ENCODE assay signal across 10 mouse cellular contexts in genomic region chr19:21783717-21784116, GRCm38 (mm10). TPM values are rescaled to one million over a fixed set of nuclear protein-coding genes. Genes with fewer than 3 reads are reported as not detected.
DNase-seq lines count a peak whose midpoint lies in the region; ATAC-seq lines count a peak whose summit lies in the region.
"Had no signal": no experiment of that assay in that cellular context is flagged by ENCODE, and none has a peak within 500 bp of the region (broad histone marks: within the 10 kb centered on the region; RNA-seq: fewer than 3 reads in every experiment).

No protein-coding gene starts in this region.

- H3K36me3 ChIP-seq in heart, embryonic 13.5 days, result 0 out of 2 replicates have a peak, but pooled peaks cover 6% of the 10 kb centered on the region
- no peaks in the 10 kb centered on the region for H3K36me3 ChIP-seq in neural tube, embryonic 12.5 days
- no peaks in the 10 kb centered on the region for H3K36me3 ChIP-seq in neural tube, embryonic 15.5 days
- H3K36me3 ChIP-seq in liver, embryonic 15.5 days (replicated peaks), result no peaks in the 10 kb centered on the region
- H3K36me3 ChIP-seq: stomach, embryonic 15.5 days had no signal

- WGBS in heart, embryonic 13.5 days, result 65% methylated on average over 3 of the region's 3 CpGs
- 73% methylated on average over 3 of the region's 3 CpGs for WGBS in neural tube, embryonic 12.5 days
- WGBS in neural tube, embryonic 15.5 days, result 71% methylated on average over 3 of the region's 3 CpGs
- whole genome bisulfite sequencing in liver, embryonic 15.5 days (ENCODE audit: insufficient replicate concordance), result 52% methylated on average over 3 of the region's 3 CpGs

- intact Hi-C loops in left cerebral cortex, postnatal 4 days (cut with DNase I), result no loop called here

- H3K4me1 ChIP-seq in heart, embryonic 13.5 days, result peaks cover 85% of the 10 kb centered on the region
- peaks cover 80% of the 10 kb centered on the region for H3K4me1 ChIP-seq in neural tube, embryonic 12.5 days
- peaks cover 76% of the 10 kb centered on the region for H3K4me1 ChIP-seq in neural tube, embryonic 15.5 days
- peaks cover 33% of the 10 kb centered on the region for H3K4me1 ChIP-seq in liver, embryonic 15.5 days (replicated peaks)

- DNase-seq in heart, postnatal 4 days, result no peak
- peak; percentile 49 for DNase-seq in yolk sac, embryonic 10.5 days (ENCODE audit: low spot score)
- DNase-seq in right cerebral cortex, postnatal 25 days, result no peak
- DNase-seq in left cerebral cortex, postnatal 4 days, result no peak
- DNase-seq: lung, adult 2 months had no signal

- H3K4me2 ChIP-seq in heart, embryonic 13.5 days, result peak overlapping the region; percentile 80
- H3K4me2 ChIP-seq in neural tube, embryonic 12.5 days (replicated peaks), result peak overlapping the region; percentile 53
- no peak overlapping the region for H3K4me2 ChIP-seq in neural tube, embryonic 15.5 days
- H3K4me2 ChIP-seq in liver, embryonic 15.5 days, result no peak overlapping the region

- no peaks in the 10 kb centered on the region for H3K9me3 ChIP-seq in heart, embryonic 13.5 days
- H3K9me3 ChIP-seq in neural tube, embryonic 12.5 days, result no peaks in the 10 kb centered on the region
- no peaks in the 10 kb centered on the region for H3K9me3 ChIP-seq in neural tube, embryonic 15.5 days (replicated peaks)
- H3K9me3 ChIP-seq in liver, embryonic 15.5 days (replicated peaks), result no peaks in the 10 kb centered on the region
- H3K9me3 ChIP-seq: stomach, embryonic 15.5 days had no signal

- peak overlapping the region; percentile 10 for H3K4me3 ChIP-seq in heart, embryonic 13.5 days
- H3K4me3 ChIP-seq in neural tube, embryonic 12.5 days, result no peak overlapping the region
- no peak overlapping the region for H3K4me3 ChIP-seq in neural tube, embryonic 15.5 days (replicated peaks)
- no peak overlapping the region for H3K4me3 ChIP-seq in liver, embryonic 15.5 days (replicated peaks)
- H3K4me3 ChIP-seq: stomach, embryonic 15.5 days had no signal

- H3K27ac ChIP-seq in heart, embryonic 13.5 days (replicated peaks), result peak overlapping the region; percentile 81
- peak overlapping the region; percentile 84; the same call in 1 of the 2 replicates for H3K27ac ChIP-seq in neural tube, embryonic 12.5 days
- H3K27ac ChIP-seq in neural tube, embryonic 15.5 days (replicated peaks), result no peak overlapping the region
- H3K27ac ChIP-seq in liver, embryonic 15.5 days (replicated peaks), result no peak overlapping the region

- ATAC-seq in heart, embryonic 13.5 days (ENCODE audit: extremely low read depth, insufficient number of reproducible peaks, low FRiP score, low TSS enrichment), result no peak
- no peak for ATAC-seq in neural tube, embryonic 12.5 days (ENCODE audit: low FRiP score, low read depth)
- no peak for ATAC-seq in neural tube, embryonic 15.5 days (ENCODE audit: low FRiP score)
- peak; percentile 43 for ATAC-seq in liver, embryonic 15.5 days (ENCODE audit: insufficient read depth)

- H3K9ac ChIP-seq in heart, embryonic 13.5 days, result no peak overlapping the region
- H3K9ac ChIP-seq in neural tube, embryonic 12.5 days, result no peak overlapping the region
- no peak overlapping the region for H3K9ac ChIP-seq in neural tube, embryonic 15.5 days (replicated peaks)
- no peak overlapping the region for H3K9ac ChIP-seq in liver, embryonic 15.5 days
- H3K9ac ChIP-seq: stomach, embryonic 15.5 days had no signal

- no peaks in the 10 kb centered on the region for H3K27me3 ChIP-seq in heart, embryonic 13.5 days (replicated peaks)
- H3K27me3 ChIP-seq in neural tube, embryonic 12.5 days (replicated peaks), result no peaks in the 10 kb centered on the region
- no peaks in the 10 kb centered on the region for H3K27me3 ChIP-seq in neural tube, embryonic 15.5 days (replicated peaks)
- peaks cover 22% of the 10 kb centered on the region for H3K27me3 ChIP-seq in liver, embryonic 15.5 days
- H3K27me3 ChIP-seq: stomach, embryonic 15.5 days had no signal

RNA-seq across cellular contexts. Expression of gene Cemip2, which starts 5.6 kb away (rescaled TPM):
- polyA plus RNA-seq in heart, embryonic 13.5 days (2015; fragmentation: Nextera tagmentation; extraction: Ambion mirVana), result 55.2 and 58.9 TPM in 2 replicates
- 10 to 100 TPM; 47.6 to 53.6 TPM for total RNA-seq in heart, postnatal 4 days (2021)
- polyA plus RNA-seq in neural tube, embryonic 12.5 days (2016; fragmentation: Nextera tagmentation; extraction: Ambion mirVana), result 85.7 and 89.1 TPM in 2 replicates
- 16.0 and 16.9 TPM in 2 replicates for polyA plus RNA-seq in neural tube, embryonic 15.5 days (2015; fragmentation: Nextera tagmentation; extraction: Ambion mirVana)
- 7.2 and 8.5 TPM in 2 replicates for polyA plus RNA-seq in liver, embryonic 15.5 days (2015; fragmentation: Nextera tagmentation; extraction: Ambion mirVana)
- total RNA-seq in left cerebral cortex, postnatal 4 days (2021), result 10 to 100 TPM; 27.9 to 28.3 TPM

Comparison
In these comparisons a context has a peak if more than half of its experiments do, and no peak if none do; other contexts are left out.
1. H3K27ac ChIP-seq: peak in heart, embryonic 13.5 days (single experiment) and neural tube, embryonic 12.5 days (single experiment); none in neural tube, embryonic 15.5 days (single experiment) and liver, embryonic 15.5 days (single experiment).
2. H3K4me2 ChIP-seq: peak in heart, embryonic 13.5 days (single experiment) and neural tube, embryonic 12.5 days (single experiment); none in neural tube, embryonic 15.5 days (single experiment) and liver, embryonic 15.5 days (single experiment).